Mouse (Mus musculus) ES-Bruce4 (cell line): ENCODE results near the gene Ypel2. TPM values are rescaled to one million over a fixed set of nuclear protein-coding genes. Genes with fewer than 3 reads are reported as not detected.
"Not testable (repeated sequence)": the region's sequence is repeated elsewhere in the genome, so short reads cannot be mapped to it uniquely, and the experiment has no call there.

Source experiments
- H3K27ac ChIP-seq: 2 replicates; pipeline ENCODE4 v1.5.1; 2012; ENCODE audit warnings: low read length, inconsistent platforms; ENCODE audit not compliant: insufficient read depth
- H3K27me3 ChIP-seq: 2 replicates; pipeline ENCODE4 v1.6.1; 2012; ENCODE audit warnings: mild to moderate bottlenecking, low read length, inconsistent platforms; ENCODE audit not compliant: control insufficient read depth, poor library complexity, insufficient read depth, severe bottlenecking
- H3K36me3 ChIP-seq: 2 replicates; pipeline ENCODE4 v1.6.1; 2012; ENCODE audit warnings: inconsistent platforms, mild to moderate bottlenecking, low read length, moderate library complexity; ENCODE audit not compliant: control insufficient read depth, poor library complexity, insufficient read depth, severe bottlenecking
- H3K4me1 ChIP-seq: one replicate; pipeline ENCODE4 v1.8.1; 2011; ENCODE audit warnings: low read length; ENCODE audit not compliant: control insufficient read depth, insufficient read depth
- H3K4me3 ChIP-seq: 2 replicates; pipeline ENCODE4 v1.5.1; 2011; ENCODE audit warnings: low read depth, mild to moderate bottlenecking, low read length
- H3K9ac ChIP-seq: 2 replicates; pipeline ENCODE4 v1.6.1; 2012; ENCODE audit warnings: low read depth, mild to moderate bottlenecking, inconsistent platforms; ENCODE audit not compliant: poor library complexity, severe bottlenecking
- H3K9me3 ChIP-seq: replicated peaks from 2 replicates; pipeline ENCODE4 v1.6.1; 2012; ENCODE audit warnings: mild to moderate bottlenecking, low read length, inconsistent platforms; ENCODE audit not compliant: control insufficient read depth, poor library complexity, insufficient read depth, severe bottlenecking
- CTCF ChIP-seq: IDR thresholded peaks from one replicate; pipeline ENCODE4 v1.8.1; 2011; ENCODE audit warnings: low read depth, low read length
- EP300 ChIP-seq: IDR thresholded peaks from 2 replicates; pipeline ENCODE4 v1.6.1; 2011; ENCODE audit warnings: low read depth, low read length; ENCODE audit not compliant: insufficient read depth
- POLR2A ChIP-seq: IDR thresholded peaks from one replicate; pipeline ENCODE4 v1.8.1; 2011; ENCODE audit warnings: low read length; ENCODE audit not compliant: insufficient read depth
- polyA plus RNA-seq: library from polyadenylated mRNA; stranded (reverse); fragments of >200 nt; gene quantifications from 2 replicates; pipeline ENCODE4 v1.2.4, GENCODE M21; 2011; ENCODE audit warnings: low read depth; ENCODE audit not compliant: missing spikeins, insufficient read depth, insufficient read length

Gene Ypel2
- polyA plus RNA-seq, 1 experiment: 6.9 TPM

DNA sequence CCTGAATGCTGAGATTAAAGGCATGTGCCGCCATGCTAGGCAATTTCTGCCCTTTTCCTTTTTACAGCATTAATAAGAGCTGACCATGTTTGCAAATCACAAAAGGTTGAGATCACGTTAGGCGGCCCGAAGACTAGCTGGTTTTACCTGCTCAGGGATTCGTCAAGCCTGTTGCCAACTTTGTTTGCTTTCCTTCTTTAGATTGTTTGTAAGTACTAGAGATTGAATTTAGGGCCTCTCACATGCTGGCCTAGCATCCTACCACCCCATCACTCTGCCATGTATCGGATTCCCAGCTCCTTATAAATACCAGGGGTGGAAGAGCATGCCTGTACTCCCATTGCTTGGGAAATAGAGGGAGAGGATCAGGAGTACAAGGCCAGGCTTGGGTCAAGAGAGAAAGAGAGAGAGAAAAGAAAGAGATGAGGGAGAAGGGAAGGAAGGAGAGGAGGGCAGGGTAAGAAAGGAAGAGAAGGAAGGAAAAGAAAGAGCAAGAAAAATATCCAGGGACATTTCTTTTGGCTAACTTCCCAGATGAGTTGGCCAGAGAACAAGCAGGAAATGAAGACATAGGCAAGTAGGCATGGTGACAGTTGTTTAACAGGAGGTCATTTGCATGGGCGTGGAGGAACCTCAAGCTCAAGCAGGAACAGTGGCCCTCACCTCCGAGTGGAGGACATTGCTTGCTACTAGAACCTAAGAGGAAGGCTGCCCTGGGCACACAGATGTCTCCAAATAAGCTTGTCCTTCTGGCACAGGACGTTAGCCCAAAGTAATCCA, 32.8 kb upstream of the Ypel2 start:
- no peak overlapping the region for H3K9ac ChIP-seq
- no peak overlapping the region for H3K27ac ChIP-seq
- H3K27me3 ChIP-seq: no peaks in the 10 kb centered on the region
- H3K36me3 ChIP-seq: no peaks in the 10 kb centered on the region
- H3K4me3 ChIP-seq: no peak overlapping the region
- TF ChIP-seq EP300: no peak
- no peaks in the 10 kb centered on the region for H3K9me3 ChIP-seq
- no peaks in the 10 kb centered on the region for H3K4me1 ChIP-seq

GRCm38 (mm10) chr11:87025351-87025750, 31.8 kb upstream of the Ypel2 start:
- no peaks in the 10 kb centered on the region for H3K27me3 ChIP-seq
- H3K4me1 ChIP-seq: no peaks in the 10 kb centered on the region
- no peaks in the 10 kb centered on the region for H3K36me3 ChIP-seq
- H3K27ac ChIP-seq: no peak overlapping the region
- H3K4me3 ChIP-seq: no peak overlapping the region
- no peak overlapping the region for H3K9ac ChIP-seq
- no peak for TF ChIP-seq POLR2A
- TF ChIP-seq EP300: no peak
- TF ChIP-seq CTCF: no peak
- no peaks in the 10 kb centered on the region for H3K9me3 ChIP-seq

DNA sequence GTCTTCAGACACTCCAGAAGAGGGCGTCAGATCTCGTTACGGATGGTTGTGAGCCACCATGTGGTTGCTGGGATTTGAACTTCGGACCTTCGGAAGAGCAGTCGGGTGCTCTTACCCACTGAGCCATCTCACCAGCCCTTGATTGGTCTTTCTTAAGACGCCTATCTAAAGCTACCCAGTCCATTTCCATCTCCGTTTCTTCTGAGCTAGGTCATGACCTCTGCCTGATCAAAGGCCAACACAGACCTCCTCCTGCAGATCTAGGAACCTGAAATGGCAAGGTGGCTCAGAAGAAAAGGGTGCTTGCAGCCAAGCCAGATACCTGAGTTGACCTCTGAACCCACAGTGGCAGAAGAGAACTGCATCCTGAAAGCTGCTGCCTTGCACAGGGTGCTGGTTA, 29.7 kb upstream of the Ypel2 start:
- not testable (repeated sequence) for H3K36me3 ChIP-seq, H3K27me3 ChIP-seq, H3K9ac ChIP-seq, H3K9me3 ChIP-seq, H3K27ac ChIP-seq, H3K4me3 ChIP-seq, H3K4me1 ChIP-seq

DNA sequence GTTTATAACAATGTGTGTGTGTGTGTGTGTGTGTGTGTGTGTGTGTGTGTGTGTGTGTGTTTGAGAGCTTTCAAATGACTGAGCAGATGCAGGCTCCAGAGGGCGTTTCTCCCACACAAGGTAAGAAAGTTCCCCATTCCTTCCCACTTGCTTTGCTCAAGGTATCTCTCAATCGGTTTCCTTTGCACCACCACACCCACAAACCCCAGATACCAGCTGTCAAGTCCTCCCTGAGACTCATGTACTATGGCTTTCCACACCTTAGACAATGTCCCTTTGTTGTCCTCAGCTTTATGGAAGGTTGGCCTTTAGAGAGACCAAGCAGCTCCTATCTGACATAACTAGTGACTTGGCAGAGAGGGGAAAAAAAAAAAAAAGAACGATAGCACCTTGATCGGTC, 29.3 kb upstream of the Ypel2 start:
- H3K27ac ChIP-seq: no peak overlapping the region
- H3K9ac ChIP-seq: no peak overlapping the region
- no peaks in the 10 kb centered on the region for H3K27me3 ChIP-seq
- no peaks in the 10 kb centered on the region for H3K9me3 ChIP-seq
- H3K36me3 ChIP-seq: no peaks in the 10 kb centered on the region
- TF ChIP-seq EP300 (no peak), POLR2A (no peak), CTCF (no peak)
- H3K4me1 ChIP-seq: no peaks in the 10 kb centered on the region
- no peak overlapping the region for H3K4me3 ChIP-seq

DNA sequence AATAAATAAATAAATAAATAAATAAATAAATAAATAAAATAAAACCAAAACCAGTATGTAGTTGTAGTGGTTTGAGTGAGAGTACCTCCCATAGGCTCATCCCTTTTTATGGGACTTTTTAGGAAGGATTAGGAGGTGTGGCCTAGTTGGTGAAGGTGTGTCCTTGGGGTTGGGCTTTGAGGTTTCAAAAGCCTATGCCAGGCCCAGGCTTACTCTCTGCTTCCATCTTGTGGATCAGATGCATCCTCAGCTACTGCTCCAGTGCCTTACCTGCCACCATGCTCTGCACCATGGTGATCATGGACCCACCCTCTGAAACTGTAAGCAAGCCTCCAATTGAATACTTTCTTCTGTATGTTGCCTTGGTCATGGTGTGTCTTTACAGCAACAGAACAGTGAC, 28.0 kb upstream of the Ypel2 start:
- no peaks in the 10 kb centered on the region for H3K27me3 ChIP-seq
- H3K9ac ChIP-seq: no peak overlapping the region
- no peaks in the 10 kb centered on the region for H3K4me1 ChIP-seq
- no peak for TF ChIP-seq POLR2A
- no peak for TF ChIP-seq CTCF
- TF ChIP-seq EP300: no peak
- H3K36me3 ChIP-seq: no peaks in the 10 kb centered on the region
- no peaks in the 10 kb centered on the region for H3K9me3 ChIP-seq
- no peak overlapping the region for H3K4me3 ChIP-seq
- no peak overlapping the region for H3K27ac ChIP-seq

- no peaks in the 10 kb centered on the region for H3K36me3 ChIP-seq
- no peak overlapping the region for H3K9ac ChIP-seq
- TF ChIP-seq CTCF (no peak), POLR2A (no peak), EP300 (no peak)
- no peaks in the 10 kb centered on the region for H3K9me3 ChIP-seq
- no peaks in the 10 kb centered on the region for H3K4me1 ChIP-seq
- no peak overlapping the region for H3K27ac ChIP-seq
- H3K27me3 ChIP-seq: no peaks in the 10 kb centered on the region
- no peak overlapping the region for H3K4me3 ChIP-seq
These were observed 26.9 kb upstream of the Ypel2 start for GRCm38 (mm10) chr11:87020449-87020848.
